In genomic region chr12:116597670-116598069, GRCm38 (mm10) we compare ENCODE assay signal across 17 mouse cellular contexts.
DNase-seq lines count a peak whose midpoint lies in the region; ATAC-seq and TF ChIP-seq lines count a peak whose summit lies in the region.
"Had no signal": no experiment of that assay in that cellular context is flagged by ENCODE, and none has a peak within 500 bp of the region (broad histone marks: within the 10 kb centered on the region; RNA-seq: fewer than 3 reads in every experiment).

No protein-coding gene starts in this region.

- no peak overlapping the region for H3K9ac ChIP-seq in hindbrain, embryonic 12.5 days
- no peak overlapping the region for H3K9ac ChIP-seq in hindbrain, embryonic 11.5 days (ENCODE audit: low read depth, low read length)
- H3K9ac ChIP-seq in stomach, embryonic 14.5 days (replicated peaks; ENCODE audit: low read depth, low read length), result no peak overlapping the region
- H3K9ac ChIP-seq in stomach, postnatal 0 days (ENCODE audit: low read length), result no peak overlapping the region
- H3K9ac ChIP-seq in midbrain, embryonic 14.5 days (replicated peaks; ENCODE audit: low read length), result no peak overlapping the region
- H3K9ac ChIP-seq: heart, embryonic 13.5 days; limb, embryonic 13.5 days; liver, embryonic 14.5 days had no signal

- H3K4me1 ChIP-seq in hindbrain, embryonic 12.5 days, result peaks cover 21% of the 10 kb centered on the region
- H3K4me1 ChIP-seq in hindbrain, embryonic 11.5 days (replicated peaks; ENCODE audit: control insufficient read depth, insufficient read depth, low read length), result peaks cover 7% of the 10 kb centered on the region; the same call in 1 of the 2 replicates
- H3K4me1 ChIP-seq in stomach, embryonic 14.5 days (ENCODE audit: control insufficient read depth, insufficient read depth, low read length), result no peaks in the 10 kb centered on the region
- no peaks in the 10 kb centered on the region for H3K4me1 ChIP-seq in stomach, postnatal 0 days (replicated peaks; ENCODE audit: control insufficient read depth, insufficient read depth)
- H3K4me1 ChIP-seq in midbrain, embryonic 14.5 days (ENCODE audit: control insufficient read depth, insufficient read depth, low read length), result peaks cover 35% of the 10 kb centered on the region

- WGBS in hindbrain, embryonic 12.5 days, result 68% methylated on average over 5 of the region's 5 CpGs
- 75% methylated on average over 5 of the region's 5 CpGs for WGBS in hindbrain, embryonic 11.5 days
- 87% methylated on average over 5 of the region's 5 CpGs for WGBS in stomach, embryonic 14.5 days
- 78% methylated on average over 5 of the region's 5 CpGs for WGBS in stomach, postnatal 0 days
- WGBS in midbrain, embryonic 14.5 days, result 61% methylated on average over 5 of the region's 5 CpGs

- no peak for TF ChIP-seq EP300 in stomach, postnatal 0 days (optimal IDR thresholded peaks at IDR 0.05)

- DNase-seq in hindbrain, embryonic 11.5 days (ENCODE audit: low spot score), result no peak
- DNase-seq in stomach, postnatal 0 days (ENCODE audit: low spot score), result no peak
- peak; percentile 33 for DNase-seq in midbrain, embryonic 14.5 days
- no peak for DNase-seq in cerebellum, adult 18-20 months
- no peak for DNase-seq in left cerebral cortex, adult 9 months (ENCODE audit: low spot score in 2 of 2)
- DNase-seq: cerebellum, postnatal 36 days; heart, postnatal 36 days; kidney, adult 11 months; right cerebral cortex, adult 18-20 months; spleen, adult 18-20 months had no signal

- TF ChIP-seq CTCF in stomach, postnatal 0 days (IDR thresholded peaks at IDR 0.05; ENCODE audit: low read depth), result no peak

- ATAC-seq in hindbrain, embryonic 12.5 days (ENCODE audit: low FRiP score), result peak; percentile 20; the same call in 1 of the 2 replicates
- ATAC-seq in hindbrain, embryonic 11.5 days (ENCODE audit: low FRiP score), result no peak
- ATAC-seq in stomach, embryonic 14.5 days (ENCODE audit: insufficient number of reproducible peaks, insufficient read depth, low FRiP score, low read depth), result 0 out of 2 replicates have a peak, but pooled peaks have one; percentile 20
- ATAC-seq in stomach, postnatal 0 days (ENCODE audit: low FRiP score, low TSS enrichment), result no peak
- no peak for ATAC-seq in midbrain, embryonic 14.5 days (ENCODE audit: low FRiP score, low TSS enrichment)

- no peak overlapping the region for H3K27ac ChIP-seq in hindbrain, embryonic 12.5 days
- no peak overlapping the region for H3K27ac ChIP-seq in hindbrain, embryonic 11.5 days (ENCODE audit: low read depth, low read length)
- no peak overlapping the region for H3K27ac ChIP-seq in stomach, embryonic 14.5 days (ENCODE audit: low read length)
- H3K27ac ChIP-seq in stomach, postnatal 0 days (replicated peaks), result no peak overlapping the region
- H3K27ac ChIP-seq in midbrain, embryonic 14.5 days (replicated peaks; ENCODE audit: low read depth, low read length), result no peak overlapping the region
- H3K27ac ChIP-seq: heart, embryonic 13.5 days; kidney, postnatal 0 days; limb, embryonic 13.5 days; liver, embryonic 14.5 days had no signal

- H3K9me3 ChIP-seq in hindbrain, embryonic 12.5 days (replicated peaks), result no peaks in the 10 kb centered on the region
- no peaks in the 10 kb centered on the region for H3K9me3 ChIP-seq in hindbrain, embryonic 11.5 days (ENCODE audit: control insufficient read depth, low read length)
- H3K9me3 ChIP-seq in stomach, embryonic 14.5 days (ENCODE audit: control insufficient read depth, low read depth, low read length), result no peaks in the 10 kb centered on the region
- H3K9me3 ChIP-seq in stomach, postnatal 0 days (ENCODE audit: control insufficient read depth, low read length), result no peaks in the 10 kb centered on the region
- H3K9me3 ChIP-seq in midbrain, embryonic 14.5 days (ENCODE audit: control insufficient read depth, low read length), result no peaks in the 10 kb centered on the region
- H3K9me3 ChIP-seq: heart, embryonic 13.5 days; limb, embryonic 13.5 days had no signal

- H3K4me2 ChIP-seq in hindbrain, embryonic 12.5 days (replicated peaks), result no peak overlapping the region
- H3K4me2 ChIP-seq in hindbrain, embryonic 11.5 days (replicated peaks; ENCODE audit: low read depth, low read length), result no peak overlapping the region
- no peak overlapping the region for H3K4me2 ChIP-seq in stomach, embryonic 14.5 days (replicated peaks; ENCODE audit: low read depth, low read length)
- H3K4me2 ChIP-seq in stomach, postnatal 0 days (replicated peaks; ENCODE audit: low read depth), result no peak overlapping the region
- H3K4me2 ChIP-seq in midbrain, embryonic 14.5 days (ENCODE audit: low read length), result no peak overlapping the region
- H3K4me2 ChIP-seq: heart, embryonic 13.5 days; limb, embryonic 13.5 days had no signal

- H3K36me3 ChIP-seq in hindbrain, embryonic 12.5 days, result no peaks in the 10 kb centered on the region
- no peaks in the 10 kb centered on the region for H3K36me3 ChIP-seq in hindbrain, embryonic 11.5 days (ENCODE audit: control insufficient read depth, insufficient read depth, low read length)
- no peaks in the 10 kb centered on the region for H3K36me3 ChIP-seq in stomach, embryonic 14.5 days (ENCODE audit: control insufficient read depth, insufficient read depth, low read length)
- H3K36me3 ChIP-seq in stomach, postnatal 0 days (ENCODE audit: control insufficient read depth, insufficient read depth, low read length), result no peaks in the 10 kb centered on the region
- no peaks in the 10 kb centered on the region for H3K36me3 ChIP-seq in midbrain, embryonic 14.5 days (ENCODE audit: control insufficient read depth, insufficient read depth, low read length)
- H3K36me3 ChIP-seq: heart, embryonic 13.5 days; limb, embryonic 13.5 days had no signal

- no peak overlapping the region for H3K4me3 ChIP-seq in hindbrain, embryonic 12.5 days
- no peak overlapping the region for H3K4me3 ChIP-seq in hindbrain, embryonic 11.5 days (ENCODE audit: low read depth, low read length)
- no peak overlapping the region for H3K4me3 ChIP-seq in stomach, embryonic 14.5 days (ENCODE audit: low read depth, low read length)
- no peak overlapping the region for H3K4me3 ChIP-seq in stomach, postnatal 0 days (ENCODE audit: low read depth, low read length)
- H3K4me3 ChIP-seq in midbrain, embryonic 14.5 days (replicated peaks; ENCODE audit: low read depth, low read length), result no peak overlapping the region
- H3K4me3 ChIP-seq: erythroblast, embryonic 14.5 days; heart, embryonic 13.5 days; limb, embryonic 13.5 days had no signal

- H3K27me3 ChIP-seq in hindbrain, embryonic 12.5 days, result no peaks in the 10 kb centered on the region
- no peaks in the 10 kb centered on the region for H3K27me3 ChIP-seq in hindbrain, embryonic 11.5 days (ENCODE audit: control insufficient read depth, insufficient read depth, low read length)
- no peaks in the 10 kb centered on the region for H3K27me3 ChIP-seq in stomach, embryonic 14.5 days (ENCODE audit: control insufficient read depth, insufficient read depth, low read length)
- H3K27me3 ChIP-seq in stomach, postnatal 0 days (ENCODE audit: control insufficient read depth, insufficient read depth, low read length), result no peaks in the 10 kb centered on the region
- no peaks in the 10 kb centered on the region for H3K27me3 ChIP-seq in midbrain, embryonic 14.5 days (ENCODE audit: control insufficient read depth, insufficient read depth, low read length)
- H3K27me3 ChIP-seq: heart, embryonic 13.5 days; limb, embryonic 13.5 days had no signal

Comparison
In these comparisons a context has a peak if more than half of its experiments do, and no peak if none do; other contexts are left out.
1. ATAC-seq: peak in hindbrain, embryonic 12.5 days (single experiment) and stomach, embryonic 14.5 days (single experiment); none in hindbrain, embryonic 11.5 days (single experiment), stomach, postnatal 0 days (single experiment) and midbrain, embryonic 14.5 days (single experiment).